ENCODE assay signal across 29 mouse cellular contexts in the genomic region with DNA sequence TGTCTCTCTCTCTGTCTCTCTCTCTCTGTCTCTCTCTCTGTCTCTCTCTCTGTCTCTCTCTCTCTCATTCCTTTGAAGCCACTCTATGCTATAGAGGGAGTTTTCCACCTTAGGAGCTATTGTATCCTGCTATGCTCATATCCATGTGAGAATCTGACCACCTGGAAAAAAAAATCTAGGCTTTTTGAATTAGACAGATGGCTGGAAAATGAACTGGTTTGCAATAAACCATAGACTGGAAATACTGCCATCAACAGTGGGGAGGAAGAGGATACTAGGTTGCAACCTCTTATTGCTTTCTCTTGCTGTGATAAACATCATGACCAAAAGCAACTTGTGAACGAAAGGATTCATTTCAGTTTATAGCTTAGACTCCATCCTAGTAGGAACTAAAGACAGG.
"Had no signal": no experiment of that assay in that cellular context is flagged by ENCODE, and none has a peak within 500 bp of the region (broad histone marks: within the 10 kb centered on the region; RNA-seq: fewer than 3 reads in every experiment).

No protein-coding gene starts in this region.

- H3K27me3 ChIP-seq: heart, embryonic 13.5 days; heart, embryonic 15.5 days; hindbrain, embryonic 12.5 days; hindbrain, embryonic 13.5 days; hindbrain, embryonic 15.5 days; intestine, embryonic 15.5 days; kidney, embryonic 15.5 days had no signal

- H3K27ac ChIP-seq: heart, embryonic 13.5 days; heart, embryonic 15.5 days; hindbrain, embryonic 10.5 days; hindbrain, embryonic 12.5 days; hindbrain, embryonic 13.5 days; hindbrain, embryonic 14.5 days; hindbrain, embryonic 15.5 days; hindbrain, postnatal 0 days; intestine, embryonic 15.5 days; kidney, embryonic 15.5 days; kidney, postnatal 0 days; layer of hippocampus, adult 2 months; left cerebral cortex, adult 2 months had no signal

- H3K4me3 ChIP-seq: heart, embryonic 13.5 days; heart, embryonic 15.5 days; hindbrain, embryonic 10.5 days; hindbrain, embryonic 12.5 days; hindbrain, embryonic 13.5 days; hindbrain, embryonic 15.5 days; intestine, embryonic 15.5 days; kidney, embryonic 15.5 days; layer of hippocampus, adult 2 months; left cerebral cortex, adult 2 months had no signal

- DNase-seq: heart, postnatal 10 days; heart, postnatal 14 days; heart, postnatal 36 days; heart, postnatal 4 days; kidney, adult 11 months; kidney, adult 18-20 months; kidney, adult 2 months; kidney, adult 8-10 months; kidney, adult 9 months; kidney, postnatal 10 days; kidney, postnatal 14 days; kidney, postnatal 25 days; kidney, postnatal 36 days; kidney, postnatal 4 days; layer of hippocampus, adult 9-11 months; layer of hippocampus, postnatal 36 days had no signal
